Mouse (Mus musculus) lung, postnatal 25 days (tissue): ENCODE data around the gene Sstr3.

Experiments used
- DNase-seq: peaks from one replicate; pipeline ENCODE4 v3.0.0; 2022; ENCODE audit warnings: low spot score

The Sstr3 gene

GRCm38 (mm10) chr15:78559141-78559979, 14.9 kb upstream of the Sstr3 start:
- DNase-seq: no peak

- no peak for DNase-seq
Observed at GRCm38 (mm10) chr15:78557693-78558535, 13.4 kb upstream of the Sstr3 start.

GRCm38 (mm10) chr15:78554545-78555313, 10.2 kb upstream of the Sstr3 start:
- DNase-seq: no peak

- no peak for DNase-seq
Observed at GRCm38 (mm10) chr15:78549189-78549734, 4.8 kb upstream of the Sstr3 start.

GRCm38 (mm10) chr15:78548711-78549110, 4.2 kb upstream of the Sstr3 start:
- DNase-seq: no peak

GRCm38 (mm10) chr15:78548336-78548665, 3.8 kb upstream of the Sstr3 start:
- DNase-seq: no peak

- peak; percentile 83 for DNase-seq
Observed at GRCm38 (mm10) chr15:78547415-78548335, 3.2 kb upstream of the Sstr3 start.

- no peak for DNase-seq
Observed at GRCm38 (mm10) chr15:78546060-78546459, 1.6 kb upstream of the Sstr3 start.

GRCm38 (mm10) chr15:78544041-78544440, 444 bp downstream of the Sstr3 start:
- no peak for DNase-seq

- no peak for DNase-seq
Observed at GRCm38 (mm10) chr15:78542767-78543303, 1.6 kb downstream of the Sstr3 start.

- no peak for DNase-seq
Observed at GRCm38 (mm10) chr15:78542098-78542766, 2.3 kb downstream of the Sstr3 start.

GRCm38 (mm10) chr15:78541606-78542005, 2.9 kb downstream of the Sstr3 start:
- DNase-seq: no peak

GRCm38 (mm10) chr15:78541036-78541435, 3.4 kb downstream of the Sstr3 start:
- DNase-seq: no peak

GRCm38 (mm10) chr15:78535723-78536421, 8.6 kb downstream of the Sstr3 start:
- DNase-seq: no peak

GRCm38 (mm10) chr15:78533346-78533835, 11.1 kb downstream of the Sstr3 start:
- DNase-seq: no peak

- peak; percentile 75 for DNase-seq
Observed at GRCm38 (mm10) chr15:78532566-78533345, 11.7 kb downstream of the Sstr3 start.

GRCm38 (mm10) chr15:78531901-78532469, 12.5 kb downstream of the Sstr3 start:
- peak; percentile 98 for DNase-seq

- DNase-seq: no peak
Observed at GRCm38 (mm10) chr15:78531451-78531720, 13.1 kb downstream of the Sstr3 start.
